Mouse (Mus musculus) retina, adult 2 months (tissue): ENCODE measurements at regions not wholly inside any gene's neighbourhood (a gene's known extent, or its start where the extent isn't known, plus 50 kb on each side); places are given as distances from the start of the nearest gene placed in this dataset.
A peak's percentile ranks its signal among the peaks of the same experiment; 100 is the strongest.

Experiments
- DNase-seq: peaks from one replicate; pipeline ENCODE4 v3.0.0-alpha.2; 2012; ENCODE audit warnings: low read depth, low spot score

- no peak for DNase-seq
Measured at GRCm38 (mm10) chr1:48866926-48867325, 1974.3 kb upstream of the Slc39a10 start.

GRCm38 (mm10) chr1:48881373-48881772 is 1988.7 kb upstream of the Slc39a10 start:
- peak; percentile 23 for DNase-seq

- DNase-seq, result no peak
Measured at GRCm38 (mm10) chr1:48893571-48893970, 2000.9 kb upstream of the Slc39a10 start.

- DNase-seq, result no peak
Measured at GRCm38 (mm10) chr1:48916419-48916818, 1984.0 kb upstream of the Tmeff2 start.

- DNase-seq, result no peak
Measured at GRCm38 (mm10) chr1:48943126-48943525, 1957.3 kb upstream of the Tmeff2 start.

GRCm38 (mm10) chr1:48943826-48944225 is 1956.6 kb upstream of the Tmeff2 start:
- no peak for DNase-seq
